Mouse (Mus musculus) Patski (cell line): ENCODE results near the gene Stk38. TPM values are rescaled to one million over a fixed set of nuclear protein-coding genes. Genes with fewer than 3 reads are reported as not detected.
A peak's percentile ranks its signal among the peaks of the same experiment; 100 is the strongest.

Source experiments
- ATAC-seq: fragments of 100-300 bp; one replicate; pipeline ENCODE4 v1.8.0; 2021
- CTCF ChIA-PET: fragments of 350-600 bp; sonication (Branson Sonifier 250); formaldehyde crosslinking; loops from one replicate; lab custom pipeline; 2022; ENCODE audit warnings: inconsistent platforms; lab: Charles Lee
- POLR2A ChIA-PET: fragments of 350-600 bp; sonication (Branson Sonifier 250); formaldehyde crosslinking; loops from one replicate; lab custom pipeline; 2022; ENCODE audit warnings: antibody characterized with exemption, inconsistent platforms; lab: Charles Lee
- DNase-seq: peaks from one replicate; pipeline ENCODE4 v3.0.0-alpha.2; 2011; ENCODE audit warnings: low read depth, low spot score
- H3K27me3 ChIP-seq: fragments of 371-371 bp; one replicate; pipeline ENCODE4 v1.5.1; 2021
- CTCF ChIP-seq: fragments of 100-300 bp; IDR thresholded peaks from one replicate; pipeline ENCODE4 v1.5.1; 2021
- in situ Hi-C: fragments of 300-500 bp; cut with MboI; formaldehyde crosslinking; loops from 3 replicates; pipeline ENCODE4 v1.11.1; 2018; ENCODE audit warnings: low pct_unique_long_range_greater_than_20kb, mixed read lengths
- polyA plus RNA-seq: library from polyadenylated mRNA; unstranded; gene quantifications from one replicate; pipeline ENCODE4 v1.2.3, GENCODE M21; 2021

The Stk38 gene
- polyA plus RNA-seq, 1 experiment from 2014 or later: 94.5 TPM

GRCm38 (mm10) chr17:28950751-28951150, 57.0 kb downstream of the Stk38 start:
- in situ Hi-C loops: no loop called here
- POLR2A ChIA-PET: no interaction called here
- ATAC-seq (no peak), DNase-seq (no peak)
- CTCF ChIA-PET: no interaction called here
- no peak for TF ChIP-seq CTCF
- H3K27me3 ChIP-seq: no peaks in the 10 kb centered on the region

GRCm38 (mm10) chr17:28948661-28949060, 59.1 kb downstream of the Stk38 start:
- in situ Hi-C loops: no loop called here
- H3K27me3 ChIP-seq: no peaks in the 10 kb centered on the region
- no peak for TF ChIP-seq CTCF
- no peak for DNase-seq
- POLR2A ChIA-PET: interaction anchor here (0.8 kb wide), 1 partner anchor 10 kb away, joined by 4 read pairs; no protein-coding TSS in a partner anchor
- no peak for ATAC-seq
- CTCF ChIA-PET: interaction anchor here (1.4 to 1.7 kb wide), 2 partner anchors 12 to 22 kb away, joined by 5 to 6 read pairs; no protein-coding TSS in a partner anchor

- ATAC-seq: no peak
- ChIA-PET POLR2A (no interaction called here), CTCF (interaction anchor here (0.8 to 1.7 kb wide), 3 partner anchors 11 to 48 kb away, joined by 3 to 6 read pairs (median 5); no protein-coding TSS in a partner anchor)
- no peak for TF ChIP-seq CTCF
- in situ Hi-C loops: no loop called here
- no peaks in the 10 kb centered on the region for H3K27me3 ChIP-seq
- no peak for DNase-seq
Measured at GRCm38 (mm10) chr17:28947011-28947939, 60.5 kb downstream of the Stk38 start.

GRCm38 (mm10) chr17:28944481-28944880, 63.3 kb downstream of the Stk38 start:
- TF ChIP-seq CTCF: no peak
- ChIA-PET POLR2A (no interaction called here), CTCF (interaction anchor here (0.9 kb wide), 1 partner anchor 61 kb away, joined by 4 read pairs; no protein-coding TSS in a partner anchor)
- ATAC-seq: no peak
- no peaks in the 10 kb centered on the region for H3K27me3 ChIP-seq
- in situ Hi-C loops: no loop called here
- DNase-seq: no peak

- in situ Hi-C loops: no loop called here
- TF ChIP-seq CTCF: no peak
- ChIA-PET POLR2A (no interaction called here), CTCF (interaction anchor here (0.9 kb wide), 1 partner anchor 61 kb away, joined by 4 read pairs; no protein-coding TSS in a partner anchor)
- ATAC-seq (no peak), DNase-seq (no peak)
- H3K27me3 ChIP-seq: no peaks in the 10 kb centered on the region
Measured at GRCm38 (mm10) chr17:28943740-28944139, 64.1 kb downstream of the Stk38 start, which contains the start of gene Pxt1. Gene Pxt1 (minus strand): TSS chr17:28943840.

GRCm38 (mm10) chr17:28942101-28942500, 65.7 kb downstream of the Stk38 start:
- no peak for TF ChIP-seq CTCF
- no peaks in the 10 kb centered on the region for H3K27me3 ChIP-seq
- DNase-seq (no peak), ATAC-seq (no peak)
- in situ Hi-C loops: no loop called here
- ChIA-PET POLR2A (interaction anchor here (1.4 kb wide), 1 partner anchor 10 kb away, joined by 4 read pairs; the partner anchor contains the start of gene Kctd20), CTCF (no interaction called here)

- DNase-seq (no peak), ATAC-seq (no peak)
- POLR2A ChIA-PET: interaction anchor here (1.4 kb wide), 1 partner anchor 11 kb away, joined by 4 read pairs; the partner anchor contains the start of gene Kctd20
- CTCF ChIA-PET: no interaction called here
- in situ Hi-C loops: no loop called here
- no peaks in the 10 kb centered on the region for H3K27me3 ChIP-seq
- TF ChIP-seq CTCF: no peak
Measured at GRCm38 (mm10) chr17:28940776-28941555, 66.8 kb downstream of the Stk38 start.

- H3K27me3 ChIP-seq: no peaks in the 10 kb centered on the region
- ATAC-seq: peak; percentile 21
- POLR2A ChIA-PET: interaction anchor here (0.9 to 1.4 kb wide), 2 partner anchors 15 to 17 kb away, joined by 4 read pairs; partner anchors contain the start of gene Kctd20
- peak; percentile 19 for DNase-seq
- in situ Hi-C loops: no loop called here
- TF ChIP-seq CTCF: peak; percentile 86
- CTCF ChIA-PET: interaction anchor here (1.0 to 2.5 kb wide), 5 partner anchors 10 to 78 kb away, joined by 4 to 8 read pairs (median 6); no protein-coding TSS in a partner anchor
Measured at GRCm38 (mm10) chr17:28936622-28937345, 71.0 kb downstream of the Stk38 start.

GRCm38 (mm10) chr17:28936133-28936532, 71.7 kb downstream of the Stk38 start:
- DNase-seq (no peak), ATAC-seq (no peak)
- H3K27me3 ChIP-seq: no peaks in the 10 kb centered on the region
- ChIA-PET CTCF (interaction anchor here (1.2 to 2.5 kb wide), 3 partner anchors 10 to 51 kb away, joined by 4 to 8 read pairs (median 6); no protein-coding TSS in a partner anchor), POLR2A (interaction anchor here (0.9 to 1.4 kb wide), 2 partner anchors 16 to 17 kb away, joined by 4 read pairs; partner anchors contain the start of gene Kctd20)
- in situ Hi-C loops: no loop called here
- no peak for TF ChIP-seq CTCF
